Mouse (Mus musculus): ENCODE data around the gene Katnal1. TPM values are rescaled to one million over a fixed set of nuclear protein-coding genes. Genes with fewer than 3 reads are reported as not detected.

The Katnal1 gene
- polyA plus RNA-seq, 1 experiment from 2014 or later, result 4.3 TPM

GRCm38 (mm10) chr5:148899361-148899760, 29.8 kb downstream of the Katnal1 start:
- ATAC-seq (no peak), DNase-seq (ENCODE audit: low spot score) (no peak)
- no peak overlapping the region for H3K4me3 ChIP-seq (ENCODE audit: low read depth, low read length)
- no peaks in the 10 kb centered on the region for H3K27me3 ChIP-seq (replicated peaks; ENCODE audit: insufficient read depth, low read length)
- H3K27ac ChIP-seq (ENCODE audit: low read length), result no peak overlapping the region
- TF ChIP-seq CTCF (IDR thresholded peaks at IDR 0.05) (no peak), EP300 (IDR thresholded peaks at IDR 0.05) (no peak)
- no peaks in the 10 kb centered on the region for H3K4me1 ChIP-seq (ENCODE audit: insufficient read depth, low read depth, low read length)
- no peak overlapping the region for H3K4me2 ChIP-seq (replicated peaks; ENCODE audit: low read depth, low read length)
- 92% methylated on average over 7 of the region's 7 CpGs for WGBS
- no peak overlapping the region for H3K9ac ChIP-seq (replicated peaks; ENCODE audit: low read depth)
- peaks cover 3% of the 10 kb centered on the region; the same call in 1 of the 2 replicates for H3K36me3 ChIP-seq (ENCODE audit: insufficient read depth, low read length)
- no peaks in the 10 kb centered on the region for H3K9me3 ChIP-seq (ENCODE audit: low read length)

- Histone ChIP-seq H3K9me3 (ENCODE audit: low read length) (no peaks in the 10 kb centered on the region), H3K36me3 (ENCODE audit: insufficient read depth, low read length) (no peaks in the 10 kb centered on the region), H3K27ac (ENCODE audit: low read length) (no peak overlapping the region), H3K4me3 (ENCODE audit: low read depth, low read length) (no peak overlapping the region), H3K27me3 (replicated peaks; ENCODE audit: insufficient read depth, low read length) (no peaks in the 10 kb centered on the region), H3K4me2 (replicated peaks; ENCODE audit: low read depth, low read length) (no peak overlapping the region), H3K9ac (replicated peaks; ENCODE audit: low read depth) (no peak overlapping the region), H3K4me1 (ENCODE audit: insufficient read depth, low read depth, low read length) (no peaks in the 10 kb centered on the region)
- TF ChIP-seq CTCF (IDR thresholded peaks at IDR 0.05) (0 out of 2 replicates have a peak, but pooled peaks have one; percentile 5), EP300 (IDR thresholded peaks at IDR 0.05) (no peak)
- WGBS, result 48% methylated on average over 12 of the region's 12 CpGs
- ATAC-seq (peak; percentile 87), DNase-seq (ENCODE audit: low spot score) (peak; percentile 33)
Observed at GRCm38 (mm10) chr5:148897941-148898417, 31.1 kb downstream of the Katnal1 start.

- 49% methylated on average over 14 of the region's 14 CpGs for WGBS
- H3K27ac ChIP-seq (ENCODE audit: low read length), result no peak overlapping the region
- peak; percentile 43 for ATAC-seq
Observed at GRCm38 (mm10) chr5:148897069-148897702, 31.9 kb downstream of the Katnal1 start.

GRCm38 (mm10) chr5:148896515-148896914, 32.6 kb downstream of the Katnal1 start:
- Histone ChIP-seq H3K4me1 (ENCODE audit: insufficient read depth, low read depth, low read length) (no peaks in the 10 kb centered on the region), H3K36me3 (ENCODE audit: insufficient read depth, low read length) (no peaks in the 10 kb centered on the region), H3K9ac (replicated peaks; ENCODE audit: low read depth) (no peak overlapping the region), H3K9me3 (ENCODE audit: low read length) (no peaks in the 10 kb centered on the region), H3K27ac (ENCODE audit: low read length) (no peak overlapping the region), H3K4me3 (ENCODE audit: low read depth, low read length) (no peak overlapping the region), H3K27me3 (replicated peaks; ENCODE audit: insufficient read depth, low read length) (no peaks in the 10 kb centered on the region), H3K4me2 (replicated peaks; ENCODE audit: low read depth, low read length) (no peak overlapping the region)
- TF ChIP-seq EP300 (IDR thresholded peaks at IDR 0.05), result no peak
- no peak for TF ChIP-seq CTCF (IDR thresholded peaks at IDR 0.05)
- 79% methylated on average over 10 of the region's 10 CpGs for WGBS
- no peak for DNase-seq (ENCODE audit: low spot score)
- ATAC-seq, result no peak

More at GRCm38 (mm10) chr5:148897069-148897702, 31.9 kb downstream of the Katnal1 start:
- Histone ChIP-seq H3K9me3 (ENCODE audit: low read length) (no peaks in the 10 kb centered on the region), H3K9ac (replicated peaks; ENCODE audit: low read depth) (no peak overlapping the region), H3K4me1 (ENCODE audit: insufficient read depth, low read depth, low read length) (no peaks in the 10 kb centered on the region), H3K4me2 (replicated peaks; ENCODE audit: low read depth, low read length) (no peak overlapping the region), H3K36me3 (ENCODE audit: insufficient read depth, low read length) (no peaks in the 10 kb centered on the region), H3K27me3 (replicated peaks; ENCODE audit: insufficient read depth, low read length) (no peaks in the 10 kb centered on the region), H3K4me3 (ENCODE audit: low read depth, low read length) (no peak overlapping the region)
- DNase-seq (ENCODE audit: low spot score), result peak; percentile 41
- TF ChIP-seq EP300 (IDR thresholded peaks at IDR 0.05), result no peak
- TF ChIP-seq CTCF (IDR thresholded peaks at IDR 0.05), result no peak; the same call in 1 of the 2 replicates

GRCm38 (mm10) chr5:148895833-148896232, 33.3 kb downstream of the Katnal1 start:
- Histone ChIP-seq H3K4me3 (ENCODE audit: low read depth, low read length) (no peak overlapping the region), H3K9me3 (ENCODE audit: low read length) (no peaks in the 10 kb centered on the region), H3K36me3 (ENCODE audit: insufficient read depth, low read length) (no peaks in the 10 kb centered on the region), H3K9ac (replicated peaks; ENCODE audit: low read depth) (no peak overlapping the region), H3K4me1 (ENCODE audit: insufficient read depth, low read depth, low read length) (no peaks in the 10 kb centered on the region), H3K27me3 (replicated peaks; ENCODE audit: insufficient read depth, low read length) (no peaks in the 10 kb centered on the region), H3K27ac (ENCODE audit: low read length) (no peak overlapping the region), H3K4me2 (replicated peaks; ENCODE audit: low read depth, low read length) (no peak overlapping the region)
- DNase-seq (ENCODE audit: low spot score) (no peak), ATAC-seq (no peak)
- 89% methylated on average over 7 of the region's 7 CpGs for WGBS
- TF ChIP-seq CTCF (IDR thresholded peaks at IDR 0.05) (no peak), EP300 (IDR thresholded peaks at IDR 0.05) (no peak)

- Histone ChIP-seq H3K9ac (replicated peaks; ENCODE audit: low read depth) (no peak overlapping the region), H3K9me3 (ENCODE audit: low read length) (no peaks in the 10 kb centered on the region), H3K27me3 (replicated peaks; ENCODE audit: insufficient read depth, low read length) (no peaks in the 10 kb centered on the region), H3K4me2 (replicated peaks; ENCODE audit: low read depth, low read length) (no peak overlapping the region), H3K4me3 (ENCODE audit: low read depth, low read length) (no peak overlapping the region), H3K4me1 (ENCODE audit: insufficient read depth, low read depth, low read length) (no peaks in the 10 kb centered on the region), H3K27ac (ENCODE audit: low read length) (no peak overlapping the region), H3K36me3 (ENCODE audit: insufficient read depth, low read length) (0 out of 2 replicates have a peak, but pooled peaks cover under 1% of the 10 kb centered on the region)
- no peak for DNase-seq (ENCODE audit: low spot score)
- TF ChIP-seq EP300 (IDR thresholded peaks at IDR 0.05) (no peak), CTCF (IDR thresholded peaks at IDR 0.05) (no peak)
- ATAC-seq, result no peak
- 67% methylated on average over 5 of the region's 5 CpGs for WGBS
Observed at GRCm38 (mm10) chr5:148895034-148895433, 34.1 kb downstream of the Katnal1 start.
